Mouse (Mus musculus): ENCODE results near the gene Scn5a. TPM values are rescaled to one million over a fixed set of nuclear protein-coding genes. Genes with fewer than 3 reads are reported as not detected.

Scn5a gene
- total and polyA plus RNA-seq, 3 experiments: 0.03 TPM; not detected in 2

DNA sequence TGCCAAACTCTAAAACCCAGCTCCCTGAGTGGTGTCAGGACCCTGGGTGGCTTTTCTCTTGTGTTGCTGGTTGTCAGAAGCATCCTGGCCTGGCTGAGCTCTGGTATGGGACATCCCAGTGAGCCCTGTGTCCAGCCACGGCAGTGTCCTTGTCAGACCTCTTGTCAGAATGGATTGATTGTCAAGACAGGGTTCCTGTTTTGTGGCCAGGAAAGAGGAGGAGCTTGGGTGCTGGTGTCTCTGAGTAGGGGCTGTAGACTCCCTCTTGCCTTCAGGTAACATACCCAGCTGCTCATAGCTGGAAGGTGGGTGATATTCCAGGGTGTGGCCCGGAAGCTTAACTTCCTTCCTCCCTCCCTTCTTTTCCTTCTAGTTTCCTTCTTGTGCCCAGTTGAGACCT is 143.0 kb downstream of the Scn5a start:
- H3K36me3 ChIP-seq (ENCODE audit: control insufficient read depth in 1 of 2, insufficient read depth in 2 of 2, low read length in 2 of 2): no peaks in the 10 kb centered on the region
- H3K4me1 ChIP-seq (ENCODE audit: control insufficient read depth in 1 of 2, insufficient read depth in 2 of 2, low read length in 2 of 2): no peaks in the 10 kb centered on the region
- no peaks in the 10 kb centered on the region for H3K27me3 ChIP-seq (ENCODE audit: control insufficient read depth in 1 of 2, insufficient read depth in 2 of 2, low read length in 2 of 2)
- H3K79me2 ChIP-seq (ENCODE audit: control insufficient read depth, insufficient read depth, low read length, poor library complexity): no peaks in the 10 kb centered on the region
- H3K9ac ChIP-seq (ENCODE audit: control insufficient read depth, low read depth, low read length, poor library complexity, severe bottlenecking): no peak overlapping the region
- no peak overlapping the region for H3K27ac ChIP-seq (ENCODE audit: control insufficient read depth, low read depth, low read length)
- TF ChIP-seq MXI1 (IDR thresholded peaks at IDR 0.05; ENCODE audit: low read depth, low read length) (no peak), ZNF384 (IDR thresholded peaks at IDR 0.05; ENCODE audit: low read depth, low read length) (no peak), USF2 (IDR thresholded peaks at IDR 0.05; ENCODE audit: borderline replicate concordance in 1 of 2, insufficient read depth in 1 of 2, low read depth in 1 of 2, low read length in 2 of 2) (no peak), SIN3A (IDR thresholded peaks at IDR 0.05; ENCODE audit: low read length) (no peak), MAFK (IDR thresholded peaks at IDR 0.05; ENCODE audit: borderline replicate concordance, low read depth, low read length) (no peak), MAZ (IDR thresholded peaks at IDR 0.05; ENCODE audit: low read depth, low read length) (no peak), SMC3 (IDR thresholded peaks at IDR 0.05; ENCODE audit: low read depth, low read length) (no peak), TBP (IDR thresholded peaks at IDR 0.05; ENCODE audit: low read depth, low read length) (no peak), NELFE (IDR thresholded peaks at IDR 0.05; ENCODE audit: low read depth, low read length) (no peak), ZKSCAN1 (IDR thresholded peaks at IDR 0.05; ENCODE audit: low read depth, low read length) (no peak)
- DNase-seq (ENCODE audit: low read depth, low spot score): no peak
- no peak overlapping the region for H3K4me3 ChIP-seq (ENCODE audit: control insufficient read depth in 1 of 2, insufficient read depth in 1 of 2, low read depth in 2 of 2, low read length in 2 of 2)
- H3K9me3 ChIP-seq (replicated peaks; ENCODE audit: insufficient read depth, low read length): no peaks in the 10 kb centered on the region

Other genes starting within 250 kb of the Scn5a start
- gene Acaa1a, start 239.3 kb downstream of the Scn5a start, total RNA-seq (2012; rRNA removed): 19.5 and 23.1 TPM in 2 replicates
- 10 to 100 TPM in 1 of 2 experiments, not detected in 1; 22.1 TPM for gene Acaa1a, start 239.3 kb downstream of the Scn5a start, polyA plus RNA-seq (2012; ENCODE audit: insufficient read depth in 1 of 2, insufficient read length in 2 of 2, low read depth in 1 of 2, low replicate concordance in 2 of 2, missing spikeins in 1 of 2)
- gene Myd88, start 237.6 kb downstream of the Scn5a start, total RNA-seq (2012; rRNA removed): 17.8 and 20.7 TPM in 2 replicates
- 10 to 100 TPM in 1 of 2 experiments, not detected in 1; 39.7 TPM for gene Myd88, start 237.6 kb downstream of the Scn5a start, polyA plus RNA-seq (2012; ENCODE audit: insufficient read depth in 1 of 2, insufficient read length in 2 of 2, low read depth in 1 of 2, low replicate concordance in 2 of 2, missing spikeins in 1 of 2)
- 3.8 and 4.3 TPM in 2 replicates for gene Xylb, start 221.6 kb downstream of the Scn5a start, total RNA-seq (2012; rRNA removed)
- 10 to 100 TPM in 1 of 2 experiments, not detected in 1; 12.9 TPM for gene Xylb, start 221.6 kb downstream of the Scn5a start, polyA plus RNA-seq (2012; ENCODE audit: insufficient read depth in 1 of 2, insufficient read length in 2 of 2, low read depth in 1 of 2, low replicate concordance in 2 of 2, missing spikeins in 1 of 2)
- not detected in 2 replicates for gene Slc22a14, start 213.5 kb downstream of the Scn5a start, total RNA-seq (2012; rRNA removed)
- not detected for gene Slc22a14, start 213.5 kb downstream of the Scn5a start, polyA plus RNA-seq (2012; ENCODE audit: insufficient read depth in 1 of 2, insufficient read length in 2 of 2, low read depth in 1 of 2, low replicate concordance in 2 of 2, missing spikeins in 1 of 2)
- gene Acvr2b, start 176.9 kb downstream of the Scn5a start, total RNA-seq (2012; rRNA removed): 0.81 and 1.7 TPM in 2 replicates
- 1 to 10 TPM in 1 of 2 experiments, not detected in 1; 1.9 TPM for gene Acvr2b, start 176.9 kb downstream of the Scn5a start, polyA plus RNA-seq (2012; ENCODE audit: insufficient read depth in 1 of 2, insufficient read length in 2 of 2, low read depth in 1 of 2, low replicate concordance in 2 of 2, missing spikeins in 1 of 2)
- gene Exog, start 134.1 kb downstream of the Scn5a start, total RNA-seq (2012; rRNA removed): 10.0 and 12.1 TPM in 2 replicates
- gene Exog, start 134.1 kb downstream of the Scn5a start, polyA plus RNA-seq (2012; ENCODE audit: insufficient read depth in 1 of 2, insufficient read length in 2 of 2, low read depth in 1 of 2, low replicate concordance in 2 of 2, missing spikeins in 1 of 2): 10 to 100 TPM in 1 of 2 experiments, not detected in 1; 11.7 TPM
- 0.27 and 0.42 TPM in 2 replicates for gene Scn10a, start 140.3 kb upstream of the Scn5a start, total RNA-seq (2012; rRNA removed)
- 1 to 10 TPM in 1 of 2 experiments, not detected in 1; 2.9 TPM for gene Scn10a, start 140.3 kb upstream of the Scn5a start, polyA plus RNA-seq (2012; ENCODE audit: insufficient read depth in 1 of 2, insufficient read length in 2 of 2, low read depth in 1 of 2, low replicate concordance in 2 of 2, missing spikeins in 1 of 2)
- gene Scn11a, start 246.4 kb upstream of the Scn5a start, total RNA-seq (2012; rRNA removed): 0.04 and 0.10 TPM in 2 replicates
- gene Scn11a, start 246.4 kb upstream of the Scn5a start, polyA plus RNA-seq (2012; ENCODE audit: insufficient read depth in 1 of 2, insufficient read length in 2 of 2, low read depth in 1 of 2, low replicate concordance in 2 of 2, missing spikeins in 1 of 2): under 1 TPM in 1 of 2 experiments, not detected in 1; 0.15 TPM